Mouse (Mus musculus) neural tube, embryonic 11.5 days (tissue): Measurements from ENCODE around the gene Dip2a. TPM values are rescaled to one million over a fixed set of nuclear protein-coding genes. Genes with fewer than 3 reads are reported as not detected.

ENCODE experiments used
- ATAC-seq: fragments of 200-750 bp; cut with Nextera tagmentation; 2 replicates; pipeline ENCODE4 v1.8.0; 2017; ENCODE audit warnings: moderate number of reproducible peaks, mild to moderate bottlenecking, moderate TSS enrichment, moderate library complexity; ENCODE audit not compliant: insufficient read depth, low FRiP score, low TSS enrichment
- DNase-seq: peaks from one replicate; pipeline ENCODE4 v3.0.0-alpha.2; 2015; ENCODE audit warnings: low spot score
- H3K27ac ChIP-seq: fragments of 300-500 bp; sonication (generic); 2 replicates; pipeline ENCODE4 v1.5.1; 2014; ENCODE audit warnings: low read depth, mild to moderate bottlenecking, low read length
- H3K27me3 ChIP-seq: fragments of 300-500 bp; sonication (generic); 2 replicates; pipeline ENCODE4 v1.6.1; 2014; ENCODE audit warnings: mild to moderate bottlenecking, low read length, mixed read lengths; ENCODE audit not compliant: control insufficient read depth, insufficient read depth
- H3K36me3 ChIP-seq: fragments of 300-500 bp; sonication (generic); 2 replicates; pipeline ENCODE4 v1.6.1; 2014; ENCODE audit warnings: mild to moderate bottlenecking, low read length, moderate library complexity, mixed read lengths; ENCODE audit not compliant: control insufficient read depth, insufficient read depth
- H3K4me1 ChIP-seq: fragments of 300-500 bp; sonication (generic); 2 replicates; pipeline ENCODE4 v1.6.1; 2014; ENCODE audit warnings: low read length, mixed read lengths; ENCODE audit not compliant: control insufficient read depth, insufficient read depth
- H3K4me2 ChIP-seq: fragments of 300-500 bp; sonication (generic); 2 replicates; pipeline ENCODE4 v1.6.1; 2014; ENCODE audit warnings: low read depth, mild to moderate bottlenecking, moderate library complexity
- H3K4me3 ChIP-seq: fragments of 300-500 bp; sonication (generic); 2 replicates; pipeline ENCODE4 v1.5.1; 2014; ENCODE audit warnings: low read depth, low read length
- H3K9ac ChIP-seq: fragments of 300-500 bp; sonication (generic); 2 replicates; pipeline ENCODE4 v1.6.1; 2014; ENCODE audit warnings: mild to moderate bottlenecking, low read length
- H3K9me3 ChIP-seq: fragments of 300-500 bp; sonication (generic); 2 replicates; pipeline ENCODE4 v1.6.1; 2016; ENCODE audit warnings: low read length; ENCODE audit not compliant: control insufficient read depth
- WGBS: fragments of 180-500 bp; shearing (Covaris S2); extraction: QIAGEN DNeasy Blood & Tissue Kit; methylation state at CpG from one replicate; pipeline ENCODE4 v1.1.7; 2014; 5-methylcytosine and 5-hydroxymethylcytosine counted together
- polyA plus RNA-seq: library from polyadenylated mRNA; unstranded; fragments of >200 nt; fragmentation: Nextera tagmentation; extraction: Ambion mirVana; gene quantifications from 2 replicates; pipeline ENCODE4 v1.2.1, GENCODE M21; 2014

The Dip2a gene
- polyA plus RNA-seq, 1 experiment from 2014 or later = 4.3 TPM

- Histone ChIP-seq H3K9ac (no peak overlapping the region), H3K4me2 (no peak overlapping the region), H3K27me3 (no peaks in the 10 kb centered on the region), H3K27ac (no peak overlapping the region), H3K36me3 (no peaks in the 10 kb centered on the region), H3K4me1 (no peaks in the 10 kb centered on the region), H3K4me3 (no peak overlapping the region), H3K9me3 (no peaks in the 10 kb centered on the region)
- WGBS = 55% methylated on average over 21 of the region's 21 CpGs
- ATAC-seq = no peak
- no peak for DNase-seq
Observed at GRCm38 (mm10) chr10:76247960-76248646, 97.0 kb downstream of the Dip2a start.

- H3K9me3 ChIP-seq = no peaks in the 10 kb centered on the region
Observed at GRCm38 (mm10) chr10:76246601-76247000, 98.5 kb downstream of the Dip2a start.

GRCm38 (mm10) chr10:76245106-76245505 is 100.0 kb downstream of the Dip2a start:
- no peaks in the 10 kb centered on the region for H3K9me3 ChIP-seq
- no peak overlapping the region for H3K4me3 ChIP-seq
- 75% methylated on average over 2 of the region's 2 CpGs for WGBS
- no peak for ATAC-seq
- H3K27ac ChIP-seq = no peak overlapping the region
- H3K36me3 ChIP-seq = no peaks in the 10 kb centered on the region
- no peak overlapping the region for H3K4me2 ChIP-seq
- H3K9ac ChIP-seq = no peak overlapping the region
- H3K27me3 ChIP-seq = no peaks in the 10 kb centered on the region
- DNase-seq = no peak
- no peaks in the 10 kb centered on the region for H3K4me1 ChIP-seq

More at GRCm38 (mm10) chr10:76246601-76247000, 98.5 kb downstream of the Dip2a start:
- WGBS = 54% methylated on average over 4 of the region's 4 CpGs
- Histone ChIP-seq H3K36me3 (no peaks in the 10 kb centered on the region), H3K9ac (no peak overlapping the region), H3K27me3 (no peaks in the 10 kb centered on the region), H3K27ac (no peak overlapping the region), H3K4me3 (no peak overlapping the region), H3K4me2 (no peak overlapping the region), H3K4me1 (no peaks in the 10 kb centered on the region)
- ATAC-seq (no peak), DNase-seq (peak; percentile 13)

GRCm38 (mm10) chr10:76239401-76239800 is 105.7 kb downstream of the Dip2a start:
- no peak overlapping the region for H3K9ac ChIP-seq
- H3K27ac ChIP-seq = no peak overlapping the region
- H3K36me3 ChIP-seq = no peaks in the 10 kb centered on the region
- 81% methylated on average over 4 of the region's 4 CpGs for WGBS
- no peaks in the 10 kb centered on the region for H3K9me3 ChIP-seq
- H3K27me3 ChIP-seq = no peaks in the 10 kb centered on the region
- no peak overlapping the region for H3K4me2 ChIP-seq
- no peak for ATAC-seq
- no peaks in the 10 kb centered on the region for H3K4me1 ChIP-seq
- DNase-seq = no peak
- no peak overlapping the region for H3K4me3 ChIP-seq

GRCm38 (mm10) chr10:76237341-76238225 is 107.5 kb downstream of the Dip2a start, which contains the start of gene Prmt2:
TSS of gene Prmt2 (minus strand) at chr10:76237865.
- DNase-seq (peak; percentile 96), ATAC-seq (peak; percentile 95)
- Histone ChIP-seq H3K4me2 (peak within 1 kb of the TSS; percentile 78), H3K9ac (peak within 1 kb of the TSS; percentile 59), H3K27ac (peak within 1 kb of the TSS; percentile 83), H3K9me3 (no peaks in the 10 kb centered on the region), H3K4me1 (no peaks in the 10 kb centered on the region), H3K36me3 (no peaks in the 10 kb centered on the region), H3K27me3 (no peaks in the 10 kb centered on the region), H3K4me3 (peak within 1 kb of the TSS; percentile 67)
- WGBS = under 1% methylated on average over 47 of the region's 47 CpGs

- H3K4me3 ChIP-seq = no peak overlapping the region
- no peak for ATAC-seq
- H3K4me1 ChIP-seq = no peaks in the 10 kb centered on the region
- H3K9ac ChIP-seq = no peak overlapping the region
- H3K4me2 ChIP-seq = no peak overlapping the region
- H3K27ac ChIP-seq = no peak overlapping the region
- H3K36me3 ChIP-seq = no peaks in the 10 kb centered on the region
- 85% methylated on average over 1 of the region's 1 CpGs for WGBS
- no peaks in the 10 kb centered on the region for H3K9me3 ChIP-seq
- no peaks in the 10 kb centered on the region for H3K27me3 ChIP-seq
- no peak for DNase-seq
Observed at GRCm38 (mm10) chr10:76229627-76230026, 115.5 kb downstream of the Dip2a start.

GRCm38 (mm10) chr10:76225944-76226343 is 119.1 kb downstream of the Dip2a start:
- 0 out of 2 replicates have a peak, but pooled peaks cover 3% of the 10 kb centered on the region for H3K36me3 ChIP-seq
- no peak overlapping the region for H3K27ac ChIP-seq
- H3K4me3 ChIP-seq = no peak overlapping the region
- 92% methylated on average over 11 of the region's 11 CpGs for WGBS
- ATAC-seq = no peak
- no peaks in the 10 kb centered on the region for H3K9me3 ChIP-seq
- DNase-seq = no peak
- no peak overlapping the region for H3K4me2 ChIP-seq
- no peak overlapping the region for H3K9ac ChIP-seq
- H3K4me1 ChIP-seq = no peaks in the 10 kb centered on the region
- H3K27me3 ChIP-seq = no peaks in the 10 kb centered on the region

- Histone ChIP-seq H3K9me3 (no peaks in the 10 kb centered on the region), H3K27me3 (no peaks in the 10 kb centered on the region), H3K4me2 (no peak overlapping the region), H3K27ac (no peak overlapping the region), H3K4me1 (no peaks in the 10 kb centered on the region), H3K4me3 (no peak overlapping the region), H3K36me3 (peaks cover 21% of the 10 kb centered on the region), H3K9ac (no peak overlapping the region)
- ATAC-seq (no peak), DNase-seq (no peak)
- WGBS = 80% methylated on average over 9 of the region's 9 CpGs
Observed at GRCm38 (mm10) chr10:76218240-76218639, 126.9 kb downstream of the Dip2a start.
